Mouse (Mus musculus) ovary, postnatal 14 days (tissue): Measurements from ENCODE around the gene Ncoa1.
"Not testable (repeated sequence)": the region's sequence is repeated elsewhere in the genome, so short reads cannot be mapped to it uniquely, and the experiment has no call there.

Experiments
- DNase-seq: peaks from one replicate; pipeline ENCODE4 v3.0.0; 2022; ENCODE audit warnings: low spot score

Ncoa1 gene

GRCm38 (mm10) chr12:4396221-4396620, 80.8 kb downstream of the Ncoa1 start:
- no peak for DNase-seq

- DNase-seq = no peak
Observed at GRCm38 (mm10) chr12:4392590-4392989, 84.4 kb downstream of the Ncoa1 start.

GRCm38 (mm10) chr12:4392074-4392473, 84.9 kb downstream of the Ncoa1 start:
- no peak for DNase-seq

- no peak for DNase-seq
Observed at GRCm38 (mm10) chr12:4391256-4391655, 85.7 kb downstream of the Ncoa1 start.

- no peak for DNase-seq
Observed at GRCm38 (mm10) chr12:4390721-4391120, 86.3 kb downstream of the Ncoa1 start.

GRCm38 (mm10) chr12:4386077-4386719, 90.8 kb downstream of the Ncoa1 start:
- DNase-seq = no peak

- DNase-seq = no peak
Observed at GRCm38 (mm10) chr12:4383061-4383460, 93.9 kb downstream of the Ncoa1 start.

- DNase-seq = no peak
Observed at GRCm38 (mm10) chr12:4379298-4379957, 97.6 kb downstream of the Ncoa1 start.

- no peak for DNase-seq
Observed at GRCm38 (mm10) chr12:4376475-4376874, 100.5 kb downstream of the Ncoa1 start.

- DNase-seq = no peak
Observed at GRCm38 (mm10) chr12:4374816-4375493, 102.0 kb downstream of the Ncoa1 start.

- no peak for DNase-seq
Observed at GRCm38 (mm10) chr12:4371406-4371805, 105.6 kb downstream of the Ncoa1 start.

GRCm38 (mm10) chr12:4365951-4366350, 111.0 kb downstream of the Ncoa1 start:
- no peak for DNase-seq

- DNase-seq = no peak
Observed at GRCm38 (mm10) chr12:4359475-4359874, 117.5 kb downstream of the Ncoa1 start.

- DNase-seq = not testable (repeated sequence)
Observed at GRCm38 (mm10) chr12:4358653-4359052, 118.3 kb downstream of the Ncoa1 start.

GRCm38 (mm10) chr12:4358100-4358499, 118.9 kb downstream of the Ncoa1 start:
- DNase-seq = no peak

- DNase-seq = no peak
Observed at GRCm38 (mm10) chr12:4356834-4357445, 120.0 kb downstream of the Ncoa1 start.

GRCm38 (mm10) chr12:4355019-4355730, 121.8 kb downstream of the Ncoa1 start:
- no peak for DNase-seq

- no peak for DNase-seq
Observed at GRCm38 (mm10) chr12:4343216-4343615, 133.8 kb downstream of the Ncoa1 start.

GRCm38 (mm10) chr12:4342087-4342486, 134.9 kb downstream of the Ncoa1 start:
- no peak for DNase-seq

- no peak for DNase-seq
Observed at GRCm38 (mm10) chr12:4340325-4340924, 136.6 kb downstream of the Ncoa1 start.

- no peak for DNase-seq
Observed at GRCm38 (mm10) chr12:4323604-4324003, 153.4 kb downstream of the Ncoa1 start.

- DNase-seq = no peak
Observed at GRCm38 (mm10) chr12:4322227-4322626, 154.8 kb downstream of the Ncoa1 start.
